Mouse (Mus musculus): Measurements from ENCODE around the gene Dennd1b. TPM values are rescaled to one million over a fixed set of nuclear protein-coding genes. Genes with fewer than 3 reads are reported as not detected.

Gene Dennd1b
- polyA plus RNA-seq, 1 experiment: 0.81 TPM

DNA sequence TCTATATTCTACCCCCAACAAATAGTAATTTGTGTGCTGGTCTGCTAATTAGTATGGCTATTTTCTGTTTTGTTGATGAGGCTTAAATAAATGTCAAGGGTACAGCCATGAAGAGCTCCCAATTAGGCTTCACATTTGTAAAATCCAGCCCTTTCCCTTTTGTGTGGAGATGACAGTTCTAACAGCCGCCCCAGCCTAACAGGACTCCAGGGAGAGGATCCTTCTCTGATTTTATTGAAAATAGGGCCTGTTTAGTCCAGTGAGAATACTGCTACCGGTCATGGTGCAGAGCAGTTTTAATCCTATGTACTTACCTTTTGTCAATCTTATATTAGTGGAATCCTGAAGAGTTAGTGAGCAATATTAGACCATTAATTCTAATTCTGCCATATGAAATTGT is 189.8 kb downstream of the Dennd1b start:
- H3K27me3 ChIP-seq (ENCODE audit: control insufficient read depth, insufficient read depth, insufficient read length): no peaks in the 10 kb centered on the region
- no peak overlapping the region for H3K4me3 ChIP-seq (ENCODE audit: insufficient read depth, poor library complexity, severe bottlenecking)
- H3ac ChIP-seq (ENCODE audit: control insufficient read depth, insufficient read length, low read depth): no peak overlapping the region
- TF ChIP-seq USF1 (IDR thresholded peaks at IDR 0.05; ENCODE audit: low read depth) (no peak), FOSL1 (IDR thresholded peaks at IDR 0.05; ENCODE audit: insufficient read depth, low read length, poor library complexity, severe bottlenecking) (no peak), CTCF (IDR thresholded peaks at IDR 0.05; ENCODE audit: control insufficient read depth, insufficient read depth, insufficient read length) (no peak), CEBPB (IDR thresholded peaks at IDR 0.05; ENCODE audit: low read depth) (no peak), MYOG (IDR thresholded peaks at IDR 0.05; ENCODE audit: control insufficient read depth, extremely low read depth, insufficient read length) (no peak), MYOD1 (IDR thresholded peaks at IDR 0.05; ENCODE audit: control insufficient read depth, insufficient read length, low read depth) (no peak), MAX (IDR thresholded peaks at IDR 0.05) (no peak)
- H3K36me3 ChIP-seq (ENCODE audit: control insufficient read depth, insufficient read depth): no peaks in the 10 kb centered on the region
- H3K79me2 ChIP-seq (ENCODE audit: control insufficient read depth, insufficient read depth): no peaks in the 10 kb centered on the region
- no peaks in the 10 kb centered on the region for H3K79me3 ChIP-seq (ENCODE audit: low read depth)

DNA sequence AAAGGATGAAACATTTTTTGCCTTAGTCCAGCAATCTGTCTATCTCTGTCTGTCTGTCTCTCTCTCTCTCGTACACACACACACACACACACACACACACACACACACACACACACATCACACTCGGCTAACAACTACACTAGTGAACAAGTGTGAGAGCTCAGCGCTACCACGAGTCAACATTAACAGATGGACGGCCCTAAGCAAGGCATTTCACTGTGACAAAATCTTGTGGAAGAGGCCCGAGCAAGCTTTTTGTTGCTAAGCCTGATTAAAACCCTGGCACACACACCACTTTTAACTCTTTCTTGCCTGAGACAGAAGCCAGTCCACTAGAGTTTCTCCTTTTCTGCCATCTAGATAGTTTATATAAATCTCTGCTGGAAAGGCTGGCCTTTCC is 190.3 kb downstream of the Dennd1b start:
- H3K79me2 ChIP-seq (ENCODE audit: control insufficient read depth, insufficient read depth): no peaks in the 10 kb centered on the region
- H3K27me3 ChIP-seq (ENCODE audit: control insufficient read depth, insufficient read depth, insufficient read length): no peaks in the 10 kb centered on the region
- no peak overlapping the region for H3K4me3 ChIP-seq (ENCODE audit: insufficient read depth, poor library complexity, severe bottlenecking)
- H3K79me3 ChIP-seq (ENCODE audit: low read depth): no peaks in the 10 kb centered on the region
- no peaks in the 10 kb centered on the region for H3K36me3 ChIP-seq (ENCODE audit: control insufficient read depth, insufficient read depth)
- TF ChIP-seq MYOD1 (IDR thresholded peaks at IDR 0.05; ENCODE audit: control insufficient read depth, insufficient read length, low read depth) (no peak), USF1 (IDR thresholded peaks at IDR 0.05; ENCODE audit: low read depth) (no peak), MAX (IDR thresholded peaks at IDR 0.05) (no peak), FOSL1 (IDR thresholded peaks at IDR 0.05; ENCODE audit: insufficient read depth, low read length, poor library complexity, severe bottlenecking) (no peak), MYOG (IDR thresholded peaks at IDR 0.05; ENCODE audit: control insufficient read depth, extremely low read depth, insufficient read length) (no peak), CTCF (IDR thresholded peaks at IDR 0.05; ENCODE audit: control insufficient read depth, insufficient read depth, insufficient read length) (no peak)
- H3ac ChIP-seq (ENCODE audit: control insufficient read depth, insufficient read length, low read depth): no peak overlapping the region

DNA sequence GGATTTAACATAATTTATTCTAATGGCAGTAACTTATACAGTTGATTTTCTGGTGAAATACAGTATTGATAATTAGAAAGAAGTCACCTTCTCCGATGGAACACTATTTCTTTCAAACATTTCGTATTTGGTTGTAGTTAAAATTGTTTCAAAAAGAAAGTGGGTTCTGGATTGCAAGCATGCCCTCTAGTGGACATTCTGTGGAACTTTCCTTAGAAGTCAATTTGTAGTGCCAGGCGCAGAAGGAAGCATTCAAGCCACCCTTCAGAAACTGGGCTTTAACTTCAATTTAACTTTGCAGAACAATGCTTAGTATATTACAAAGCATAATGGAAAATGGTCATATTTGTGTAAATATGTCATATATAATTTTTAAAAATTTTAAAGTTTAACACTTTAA is 193.2 kb downstream of the Dennd1b start:
- H3K79me2 ChIP-seq (ENCODE audit: control insufficient read depth, insufficient read depth): no peaks in the 10 kb centered on the region
- TF ChIP-seq FOSL1 (IDR thresholded peaks at IDR 0.05; ENCODE audit: insufficient read depth, low read length, poor library complexity, severe bottlenecking) (no peak), MYOD1 (IDR thresholded peaks at IDR 0.05; ENCODE audit: control insufficient read depth, insufficient read length, low read depth) (no peak), CTCF (IDR thresholded peaks at IDR 0.05; ENCODE audit: control insufficient read depth, insufficient read depth, insufficient read length) (no peak), CEBPB (IDR thresholded peaks at IDR 0.05; ENCODE audit: low read depth) (no peak), MYOG (IDR thresholded peaks at IDR 0.05; ENCODE audit: control insufficient read depth, extremely low read depth, insufficient read length) (no peak), MAX (IDR thresholded peaks at IDR 0.05) (no peak), USF1 (IDR thresholded peaks at IDR 0.05; ENCODE audit: low read depth) (no peak)
- H3ac ChIP-seq (ENCODE audit: control insufficient read depth, insufficient read length, low read depth): no peak overlapping the region
- no peaks in the 10 kb centered on the region for H3K27me3 ChIP-seq (ENCODE audit: control insufficient read depth, insufficient read depth, insufficient read length)
- no peaks in the 10 kb centered on the region for H3K36me3 ChIP-seq (ENCODE audit: control insufficient read depth, insufficient read depth)
- no peak overlapping the region for H3K4me3 ChIP-seq (ENCODE audit: insufficient read depth, poor library complexity, severe bottlenecking)
- H3K79me3 ChIP-seq (ENCODE audit: low read depth): no peaks in the 10 kb centered on the region

DNA sequence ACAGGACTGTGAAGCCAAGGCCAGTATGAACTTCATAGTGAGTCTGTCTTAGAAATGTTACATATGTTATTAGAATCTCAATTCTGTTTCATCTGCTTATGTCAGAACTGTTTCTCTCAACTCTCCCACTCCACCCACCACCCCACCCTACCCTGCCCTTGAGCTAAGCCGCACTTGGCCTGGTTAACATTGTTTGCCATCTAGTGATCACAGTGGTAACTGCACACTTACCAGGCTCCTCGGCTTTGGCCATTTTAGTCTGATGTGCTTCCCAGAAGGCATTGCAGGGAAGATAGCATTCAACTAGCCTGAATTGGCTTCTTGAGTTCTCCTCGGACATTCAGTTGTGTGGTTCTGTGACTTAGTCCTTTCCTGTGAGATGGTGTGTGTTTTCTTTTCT is 198.4 kb downstream of the Dennd1b start:
- no peaks in the 10 kb centered on the region for H3K79me2 ChIP-seq (ENCODE audit: control insufficient read depth, insufficient read depth)
- TF ChIP-seq CTCF (IDR thresholded peaks at IDR 0.05; ENCODE audit: control insufficient read depth, insufficient read depth, insufficient read length): no peak
- no peak for TF ChIP-seq FOSL1 (IDR thresholded peaks at IDR 0.05; ENCODE audit: insufficient read depth, low read length, poor library complexity, severe bottlenecking)
- no peak for TF ChIP-seq MAX (IDR thresholded peaks at IDR 0.05)
- no peak for TF ChIP-seq MYOD1 (IDR thresholded peaks at IDR 0.05; ENCODE audit: control insufficient read depth, insufficient read length, low read depth)
- no peak for TF ChIP-seq CEBPB (IDR thresholded peaks at IDR 0.05; ENCODE audit: low read depth)
- no peak for TF ChIP-seq MYOG (IDR thresholded peaks at IDR 0.05; ENCODE audit: control insufficient read depth, extremely low read depth, insufficient read length)
- TF ChIP-seq USF1 (IDR thresholded peaks at IDR 0.05; ENCODE audit: low read depth): no peak
- no peaks in the 10 kb centered on the region for H3K27me3 ChIP-seq (ENCODE audit: control insufficient read depth, insufficient read depth, insufficient read length)
- H3K4me3 ChIP-seq (ENCODE audit: insufficient read depth, poor library complexity, severe bottlenecking): no peak overlapping the region
- H3ac ChIP-seq (ENCODE audit: control insufficient read depth, insufficient read length, low read depth): no peak overlapping the region
- H3K36me3 ChIP-seq (ENCODE audit: control insufficient read depth, insufficient read depth): no peaks in the 10 kb centered on the region
- H3K79me3 ChIP-seq (ENCODE audit: low read depth): no peaks in the 10 kb centered on the region

DNA sequence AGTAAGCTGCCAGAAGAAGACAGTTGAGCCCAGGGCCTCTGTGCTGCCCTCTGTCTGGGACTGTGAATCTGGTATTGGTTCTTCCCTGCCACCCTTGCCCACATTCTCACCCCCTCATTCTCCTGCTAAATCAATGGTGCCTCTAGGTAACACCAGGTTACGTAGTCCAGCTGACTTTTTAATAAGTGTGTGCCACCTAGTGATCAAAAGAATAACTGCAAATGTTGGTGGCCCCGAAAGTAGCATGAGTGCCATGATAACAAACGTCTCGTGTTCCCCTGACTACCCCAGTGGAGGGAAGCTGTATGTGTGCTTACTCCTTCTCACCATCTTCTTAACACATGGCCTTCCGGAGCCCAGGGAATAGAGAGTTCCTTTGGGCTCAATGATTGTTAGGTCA is 199.6 kb downstream of the Dennd1b start:
- Histone ChIP-seq H3ac (ENCODE audit: control insufficient read depth, insufficient read length, low read depth) (no peak overlapping the region), H3K79me3 (ENCODE audit: low read depth) (no peaks in the 10 kb centered on the region), H3K27me3 (ENCODE audit: control insufficient read depth, insufficient read depth, insufficient read length) (no peaks in the 10 kb centered on the region), H3K36me3 (ENCODE audit: control insufficient read depth, insufficient read depth) (no peaks in the 10 kb centered on the region), H3K79me2 (ENCODE audit: control insufficient read depth, insufficient read depth) (no peaks in the 10 kb centered on the region), H3K4me3 (ENCODE audit: insufficient read depth, poor library complexity, severe bottlenecking) (no peak overlapping the region)
- TF ChIP-seq USF1 (IDR thresholded peaks at IDR 0.05; ENCODE audit: low read depth) (no peak), MYOG (IDR thresholded peaks at IDR 0.05; ENCODE audit: control insufficient read depth, extremely low read depth, insufficient read length) (no peak), MAX (IDR thresholded peaks at IDR 0.05) (no peak), FOSL1 (IDR thresholded peaks at IDR 0.05; ENCODE audit: insufficient read depth, low read length, poor library complexity, severe bottlenecking) (no peak), MYOD1 (IDR thresholded peaks at IDR 0.05; ENCODE audit: control insufficient read depth, insufficient read length, low read depth) (no peak), CTCF (IDR thresholded peaks at IDR 0.05; ENCODE audit: control insufficient read depth, insufficient read depth, insufficient read length) (no peak)
